Mouse (Mus musculus) lung, postnatal 4 days (tissue): Measurements from ENCODE around the gene Ascc1.
"Not testable (repeated sequence)": the region's sequence is repeated elsewhere in the genome, so short reads cannot be mapped to it uniquely, and the experiment has no call there.

Experiments used
- DNase-seq, 2 experiments: peaks; one replicate each; pipeline ENCODE4 v3.0.0; 2021

Gene Ascc1

DNA sequence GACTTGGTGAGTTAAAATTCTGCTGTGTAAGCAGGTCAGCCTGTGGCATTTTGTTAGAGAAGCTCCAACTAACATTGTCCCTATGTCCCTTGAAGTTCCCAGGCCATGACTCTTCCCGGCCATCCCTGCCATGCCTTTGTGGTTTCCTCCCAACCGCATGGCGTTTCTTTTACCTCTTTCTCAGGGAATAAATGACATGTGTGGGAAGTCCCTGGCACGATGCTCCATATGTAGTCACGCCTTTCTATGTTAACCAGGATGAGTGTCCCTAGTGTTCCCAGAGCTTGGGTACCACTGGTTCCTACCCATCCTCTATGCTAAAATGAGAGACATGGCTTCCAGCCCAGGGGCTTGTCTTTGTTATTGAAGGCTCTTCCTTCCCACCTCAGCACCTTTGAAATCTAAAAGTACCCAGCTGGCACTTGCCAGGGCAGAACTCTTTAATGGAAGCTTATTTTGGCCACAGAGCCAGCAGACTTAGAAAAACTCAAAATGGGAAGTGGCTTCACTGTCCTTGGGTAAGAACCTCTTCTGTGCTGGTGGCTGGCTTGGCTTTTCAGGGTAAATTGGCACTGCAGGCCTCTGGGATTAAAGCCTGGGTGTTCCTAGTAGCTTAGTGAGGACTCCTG lies 24.8 kb upstream of the Ascc1 start:
- DNase-seq, result no peak

DNA sequence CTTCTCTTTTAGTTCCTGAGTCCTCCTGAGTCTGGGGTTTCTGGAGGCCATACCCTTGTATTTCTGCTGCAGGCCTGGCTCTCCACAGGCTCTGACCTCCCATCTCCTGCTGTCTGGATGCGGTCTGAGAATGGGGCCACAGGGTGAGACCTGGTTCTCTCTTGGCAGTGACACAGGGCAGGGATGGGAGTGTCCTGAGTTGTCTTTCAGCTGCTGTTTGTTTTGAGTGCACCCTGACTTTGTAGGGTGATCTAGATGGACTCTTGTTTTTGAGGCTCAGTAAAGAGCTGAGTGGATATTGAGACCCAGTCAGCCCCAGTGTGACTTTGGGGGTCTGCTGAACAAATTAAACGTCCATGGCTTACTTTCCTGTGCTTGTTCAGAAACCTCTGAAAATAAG lies 24.2 kb upstream of the Ascc1 start:
- no peak for DNase-seq

DNA sequence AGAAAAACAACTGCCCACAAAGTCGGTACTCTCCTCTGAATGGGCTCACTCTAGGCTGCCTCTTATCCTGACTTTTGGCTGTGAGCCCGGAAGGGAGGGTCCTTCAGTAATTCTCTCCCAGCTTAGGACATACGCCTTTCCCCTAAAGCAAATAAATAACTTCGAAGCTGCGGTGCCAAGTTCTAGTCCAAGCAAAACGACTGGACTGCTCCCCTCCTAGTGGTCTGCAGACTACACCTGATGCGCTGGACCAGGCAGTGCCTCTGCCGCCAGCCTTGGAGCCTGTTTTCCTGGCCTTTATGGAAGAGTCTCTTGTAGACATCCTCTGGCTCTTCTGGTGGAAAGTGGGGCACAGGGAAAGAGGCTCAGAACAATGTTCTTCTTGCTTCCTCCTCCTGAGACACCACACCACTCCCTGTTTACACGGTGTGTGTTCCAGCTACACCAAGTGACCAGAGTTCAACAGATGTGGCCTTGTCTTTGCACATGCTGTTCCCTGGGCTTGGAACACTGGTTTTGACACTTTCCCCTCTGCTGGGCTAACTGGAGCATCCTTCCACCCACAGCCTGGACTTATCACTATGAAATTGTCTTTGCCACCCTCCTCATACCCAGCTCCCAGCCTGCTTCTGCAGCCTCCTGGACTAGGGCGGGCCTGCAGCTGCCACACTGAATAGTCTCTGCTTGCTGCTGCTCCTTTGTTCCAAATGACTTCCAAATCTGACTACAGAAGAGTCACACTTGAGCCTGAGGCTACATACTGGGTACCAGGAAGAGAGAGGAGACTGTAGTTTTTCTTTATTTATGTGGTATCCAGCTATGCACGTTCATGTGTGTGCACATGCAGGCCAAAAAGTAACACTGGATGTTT lies 23.5 kb upstream of the Ascc1 start:
- peak; percentile 91 for DNase-seq

DNA sequence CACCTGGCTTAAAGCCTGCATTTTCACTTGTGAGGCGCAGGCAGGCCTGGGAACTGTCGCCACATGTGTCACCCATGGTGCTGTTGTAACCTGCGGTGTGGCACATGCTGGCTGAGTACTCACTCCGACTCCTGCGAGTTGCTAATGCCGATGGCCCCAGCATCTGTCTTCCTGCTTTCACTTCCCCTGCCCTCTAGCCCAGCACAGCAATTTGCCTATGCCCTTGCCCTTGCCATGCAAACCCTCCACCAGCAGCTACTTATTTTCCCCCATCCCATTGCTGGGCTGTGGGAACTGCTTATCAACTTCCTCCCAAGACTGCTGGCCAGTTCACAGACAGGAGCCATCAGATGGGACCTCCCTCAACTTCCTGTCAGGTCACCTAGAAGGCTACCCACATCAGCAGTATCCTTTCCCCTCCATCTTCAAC lies 21.8 kb upstream of the Ascc1 start:
- peak; percentile 63 to 69 for DNase-seq

DNA sequence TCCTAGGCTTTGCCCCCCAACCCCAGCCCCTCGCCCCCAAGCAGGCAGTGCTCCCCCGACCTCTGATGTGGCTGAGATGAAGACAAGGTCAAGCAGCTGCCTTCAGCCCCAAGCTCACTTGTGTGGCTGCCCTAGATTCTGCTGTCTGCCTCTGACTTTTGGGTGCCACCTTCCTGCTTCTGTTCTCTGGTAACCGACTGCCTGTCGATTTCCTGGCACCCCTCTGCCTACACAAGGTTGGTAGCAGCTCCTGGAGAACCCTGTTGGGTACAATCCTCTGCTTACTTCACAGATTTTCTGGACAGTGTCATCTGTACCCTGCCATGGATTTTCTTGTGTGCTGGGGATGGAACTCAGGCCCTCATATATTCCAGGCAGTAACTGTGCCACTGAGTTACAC lies 21.3 kb upstream of the Ascc1 start:
- DNase-seq, result no peak

DNA sequence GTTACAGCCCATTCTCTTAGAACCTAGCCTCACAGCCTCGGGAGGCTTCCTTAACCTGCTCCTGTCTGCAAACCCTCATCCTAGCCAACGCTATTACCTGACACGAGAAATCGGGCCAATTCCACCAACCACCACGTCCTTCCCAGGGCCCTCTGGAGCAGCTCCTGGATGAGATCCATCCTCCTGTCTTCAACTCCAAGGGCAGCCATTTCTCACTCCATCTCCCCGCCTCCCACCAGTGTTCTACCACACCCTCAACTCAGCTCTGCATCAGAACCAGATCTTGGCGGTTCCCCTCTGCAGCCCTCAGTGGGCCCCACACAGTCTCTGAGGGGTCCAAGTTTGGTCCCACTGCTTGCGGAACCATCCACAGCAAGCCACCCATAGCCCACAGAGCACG lies 20.8 kb upstream of the Ascc1 start:
- DNase-seq, result no peak

DNA sequence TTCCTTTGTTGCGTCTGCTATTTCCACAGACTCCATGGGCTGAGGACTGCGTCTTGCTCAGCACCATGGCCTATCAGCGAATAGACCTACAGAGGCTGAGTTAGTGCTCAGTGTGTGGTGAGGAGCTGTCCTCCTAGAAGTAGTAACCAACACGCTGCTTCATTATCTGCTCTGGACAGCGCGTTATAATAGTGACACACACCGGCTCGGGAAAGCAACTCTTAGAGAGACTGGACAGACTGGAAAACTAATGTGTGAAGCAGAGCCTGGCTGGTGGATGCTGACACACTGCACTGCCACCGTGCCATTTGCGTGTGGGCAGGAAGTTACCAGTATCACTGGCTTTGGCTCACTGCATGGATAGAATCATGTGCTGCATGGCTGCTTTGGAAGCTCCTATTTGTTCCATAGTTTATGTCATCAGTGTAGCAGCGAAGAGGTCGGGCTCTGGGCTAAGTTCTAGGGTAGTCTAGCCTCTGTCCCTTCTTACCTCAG lies 20.2 kb upstream of the Ascc1 start:
- DNase-seq, result no peak

DNA sequence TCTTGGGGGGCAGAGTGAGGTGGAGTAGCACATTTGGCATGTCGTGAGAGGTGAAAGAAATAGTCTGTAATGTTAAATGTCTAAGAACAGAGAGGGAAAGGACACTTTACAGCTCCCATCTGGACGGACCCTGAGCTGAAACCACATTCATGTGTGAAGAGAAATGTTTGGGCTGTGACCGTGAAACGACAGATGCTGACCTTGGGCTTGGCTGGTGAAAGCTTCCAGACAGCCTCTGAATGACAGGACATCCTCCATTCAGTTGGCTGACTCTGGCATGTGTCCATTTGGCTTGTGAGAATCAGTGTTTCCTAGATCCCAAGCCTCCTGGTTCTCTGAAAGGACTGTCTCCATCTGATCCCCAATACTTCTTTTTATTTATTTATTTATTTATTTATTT lies 14.6 kb upstream of the Ascc1 start:
- DNase-seq, result peak; percentile 17 to 59

DNA sequence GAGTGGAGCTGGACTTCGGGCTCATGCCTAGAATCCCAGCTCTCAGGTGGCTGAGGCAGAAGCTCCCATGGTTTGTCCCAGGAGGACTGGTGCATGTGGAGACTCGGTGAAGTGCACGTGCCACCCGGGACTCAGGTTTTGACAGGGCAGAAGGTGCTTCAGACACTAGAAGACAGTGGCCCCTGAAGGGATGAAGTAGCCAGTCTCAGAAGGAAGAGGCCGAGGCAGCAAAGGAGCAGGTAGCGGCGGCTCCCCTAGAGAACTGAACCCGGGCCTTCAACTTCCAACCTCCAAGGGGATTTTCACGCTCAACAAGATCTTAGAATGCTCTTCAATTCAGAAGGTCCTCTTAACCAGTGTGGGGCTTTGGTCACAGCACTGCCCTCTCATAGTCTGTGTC lies 12.2 kb upstream of the Ascc1 start:
- no peak for DNase-seq

DNA sequence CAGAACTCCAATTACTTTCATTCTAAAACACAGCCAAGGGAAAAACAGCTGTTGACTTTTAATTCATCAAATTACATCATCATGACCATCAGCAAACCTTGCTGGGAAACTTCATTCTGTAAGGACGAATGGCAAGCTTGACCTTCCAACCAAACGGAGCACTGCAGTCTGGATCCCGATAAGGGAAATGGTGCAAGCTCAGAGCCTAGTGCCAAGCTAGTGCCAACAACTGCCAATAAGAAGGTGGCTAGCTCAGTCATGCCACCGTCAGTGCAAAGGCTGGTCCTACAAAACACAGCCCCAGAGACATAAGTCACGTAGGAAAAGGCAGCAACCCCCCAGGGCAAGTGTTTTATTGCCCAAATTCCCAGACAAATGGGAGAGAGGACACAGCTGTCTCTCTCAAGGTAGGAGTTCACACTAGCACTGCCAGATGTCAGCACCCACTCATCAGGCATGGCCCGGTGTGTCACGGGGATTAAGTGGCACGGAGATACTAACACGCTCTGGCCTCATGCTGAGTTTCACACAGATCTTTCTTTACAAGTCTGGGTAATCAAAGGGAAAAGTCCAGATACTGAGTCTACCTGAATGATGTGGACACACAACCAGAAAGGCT lies 11.2 kb upstream of the Ascc1 start:
- no peak for DNase-seq

DNA sequence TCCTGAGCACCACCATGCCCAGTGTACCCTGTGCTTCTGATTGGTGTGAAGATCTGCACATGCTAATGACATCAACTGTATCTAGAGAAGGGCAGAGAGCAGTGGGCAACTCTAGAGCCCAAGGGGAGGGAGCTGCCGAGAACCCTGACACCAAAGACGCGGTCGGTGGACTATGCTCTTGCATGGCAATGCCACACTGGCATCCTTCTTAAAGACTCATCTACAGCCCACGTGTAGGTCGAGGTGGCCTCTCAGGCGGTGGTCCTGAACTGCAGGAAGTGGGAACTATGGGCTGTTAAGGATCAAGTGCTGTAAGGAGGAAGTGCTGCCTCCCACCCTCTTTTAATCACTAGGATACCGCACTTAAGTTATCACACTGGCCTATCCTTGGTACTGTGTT lies 10.6 kb upstream of the Ascc1 start:
- no peak for DNase-seq

DNA sequence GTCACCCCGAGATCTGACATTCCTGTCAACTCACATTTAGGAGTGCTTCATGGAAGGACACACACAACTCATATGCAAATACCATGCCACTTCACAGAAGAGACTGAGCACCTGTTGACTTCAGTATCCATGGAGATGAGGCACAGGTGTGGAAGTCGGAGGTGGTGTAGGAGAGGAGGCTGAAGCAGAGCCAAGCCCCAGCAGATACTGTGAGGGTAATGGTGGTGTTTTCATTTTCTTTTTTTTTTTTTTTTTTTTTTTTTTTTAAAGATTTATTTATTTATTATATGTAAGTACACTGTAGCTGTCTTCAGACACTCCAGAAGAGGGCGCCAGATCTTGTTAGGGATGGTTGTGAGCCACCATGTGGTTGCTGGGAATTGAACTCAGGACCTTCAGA lies 8.8 kb upstream of the Ascc1 start:
- not testable (repeated sequence) for DNase-seq

DNA sequence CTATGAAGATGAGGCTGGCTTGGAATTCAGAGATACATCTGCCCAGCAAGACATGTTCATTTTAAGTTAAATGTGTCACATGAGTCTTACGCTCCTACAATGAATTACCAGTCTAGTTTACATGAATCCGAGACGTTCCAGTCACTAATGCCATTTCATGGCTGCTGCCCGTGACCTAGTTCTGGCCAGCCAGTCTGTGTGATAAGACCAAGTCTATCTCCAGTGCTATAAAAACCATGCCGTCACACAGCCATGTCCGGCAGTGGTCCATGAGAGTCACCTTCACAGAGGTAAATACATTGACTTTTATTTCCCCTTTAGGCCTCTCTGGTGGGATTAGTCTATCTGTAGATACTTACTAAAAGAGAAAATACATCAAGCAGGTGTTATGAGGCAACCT lies 6.7 kb upstream of the Ascc1 start:
- DNase-seq, result no peak

DNA sequence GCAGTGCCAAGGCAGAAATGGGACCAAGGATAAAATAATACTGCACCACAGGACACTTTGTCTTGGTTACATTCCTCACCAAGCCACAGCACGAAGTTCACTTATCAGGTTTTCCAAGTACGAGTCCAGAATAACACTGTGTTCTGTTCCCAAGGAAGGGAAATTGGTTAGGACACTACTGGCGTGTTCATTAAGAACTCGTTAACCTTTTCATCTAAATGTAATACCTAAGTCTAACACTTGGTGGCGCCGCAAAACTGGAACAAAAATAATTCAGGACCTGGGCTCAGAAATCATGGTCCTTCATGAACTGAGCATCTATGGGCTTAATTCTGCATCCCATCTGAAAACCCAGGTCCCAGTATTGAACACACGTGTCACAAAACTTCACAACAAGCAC lies 5.0 kb upstream of the Ascc1 start:
- DNase-seq, result peak in 1 of 2 experiments; percentile 65

DNA sequence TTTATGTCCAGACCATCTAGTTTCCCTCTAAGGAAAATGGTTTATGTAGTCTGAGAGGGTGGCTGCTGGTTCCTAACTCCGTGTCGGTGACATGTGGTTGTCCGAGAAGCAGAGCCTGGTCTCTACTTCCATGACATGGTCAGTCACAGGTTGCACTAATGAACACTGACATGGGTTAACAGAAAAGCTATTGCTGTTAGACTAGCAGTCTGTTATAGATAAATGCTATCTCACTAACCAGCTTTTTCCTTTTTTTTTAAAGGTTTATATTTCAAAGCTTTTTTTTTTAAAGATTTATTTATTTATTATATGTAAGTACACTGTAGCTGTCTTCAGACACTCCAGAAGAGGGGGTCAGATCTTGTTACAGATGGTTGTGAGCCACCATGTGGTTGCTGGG lies 3.5 kb upstream of the Ascc1 start:
- DNase-seq, result no peak

DNA sequence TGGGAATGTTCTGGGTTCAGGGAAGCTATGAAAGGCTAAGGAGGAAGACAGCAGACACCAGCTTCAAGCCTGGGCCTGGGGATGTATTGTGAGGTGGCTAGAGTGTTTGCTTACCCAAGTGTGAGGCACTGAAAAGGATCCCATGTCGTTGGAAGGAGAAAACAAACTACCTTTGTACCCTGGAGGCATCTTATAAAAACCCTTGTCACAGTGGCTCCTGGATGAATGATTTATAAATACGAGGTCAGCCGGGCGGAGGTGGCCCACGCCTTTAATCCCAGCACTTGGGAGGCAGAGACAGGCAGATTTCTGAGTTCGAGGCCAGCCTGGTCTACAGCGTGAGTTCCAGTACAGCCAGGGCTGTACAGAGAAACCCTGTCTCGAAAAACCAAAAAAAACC lies 942 bp upstream of the Ascc1 start:
- DNase-seq, result not testable (repeated sequence)

DNA sequence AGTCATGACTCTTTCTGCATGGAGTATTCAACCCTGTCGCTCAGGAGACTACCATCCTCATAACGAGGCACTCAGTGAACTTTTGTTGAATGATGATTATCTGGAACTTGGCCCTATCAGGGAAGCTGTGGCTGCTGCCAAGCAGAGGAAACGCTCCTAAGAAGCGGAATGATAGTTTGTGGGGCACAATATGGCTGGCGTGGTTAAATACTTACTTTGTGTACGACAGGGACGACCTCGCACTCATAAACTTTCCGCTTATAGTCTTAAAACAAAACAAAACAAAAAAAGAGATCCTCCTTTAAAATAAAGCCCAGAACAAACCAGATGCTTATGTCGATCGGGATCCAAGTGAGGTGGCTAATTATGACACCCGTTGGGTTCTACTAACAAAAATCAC lies 402 bp upstream of the Ascc1 start:
- peak in 1 of 2 experiments; percentile 19 for DNase-seq

DNA sequence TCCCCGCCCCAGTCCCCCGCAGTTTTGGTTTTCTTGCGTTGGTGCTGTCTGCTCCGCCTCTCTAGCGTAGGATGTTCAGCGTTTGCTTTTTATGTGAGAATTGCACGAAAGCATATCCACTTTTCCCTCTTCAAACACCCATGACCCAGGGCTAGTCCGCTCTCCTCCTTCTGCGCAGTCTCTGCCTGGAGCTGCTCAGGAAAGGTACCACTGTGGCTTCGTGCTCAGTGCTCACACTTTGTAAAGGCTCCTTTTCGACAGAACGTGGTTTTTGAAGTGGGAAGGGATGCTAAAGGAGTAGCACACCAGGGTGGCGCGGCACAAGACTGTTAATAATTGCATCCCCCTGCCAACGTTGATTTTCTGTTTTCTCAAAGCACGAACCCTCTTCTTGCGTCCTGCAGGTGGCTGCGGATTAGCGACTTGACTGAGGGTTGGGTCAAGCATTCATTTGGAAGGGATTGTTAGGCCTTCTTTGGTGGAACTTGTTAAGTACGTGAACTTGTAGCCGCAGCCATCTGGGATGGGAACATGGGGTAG lies 678 bp downstream of the Ascc1 start:
- no peak for DNase-seq

DNA sequence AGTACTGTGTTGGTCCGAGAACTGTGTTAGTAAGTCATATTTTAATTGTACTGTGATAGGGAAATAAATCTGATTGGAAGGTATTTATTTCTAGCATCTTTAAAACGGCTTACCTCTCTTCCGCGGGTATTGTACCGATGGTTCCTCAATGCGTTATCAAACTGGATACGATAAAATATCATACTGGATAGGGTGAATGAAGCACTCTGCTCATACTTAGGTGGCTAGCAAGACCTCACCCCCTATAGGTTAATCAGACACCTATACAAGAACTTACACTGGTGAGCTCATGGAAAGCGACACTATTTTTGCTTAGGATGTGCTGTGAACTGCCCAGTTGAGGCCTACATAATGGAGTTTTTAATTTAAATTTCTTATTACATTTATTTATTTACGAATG lies 1.2 kb downstream of the Ascc1 start:
- no peak for DNase-seq

DNA sequence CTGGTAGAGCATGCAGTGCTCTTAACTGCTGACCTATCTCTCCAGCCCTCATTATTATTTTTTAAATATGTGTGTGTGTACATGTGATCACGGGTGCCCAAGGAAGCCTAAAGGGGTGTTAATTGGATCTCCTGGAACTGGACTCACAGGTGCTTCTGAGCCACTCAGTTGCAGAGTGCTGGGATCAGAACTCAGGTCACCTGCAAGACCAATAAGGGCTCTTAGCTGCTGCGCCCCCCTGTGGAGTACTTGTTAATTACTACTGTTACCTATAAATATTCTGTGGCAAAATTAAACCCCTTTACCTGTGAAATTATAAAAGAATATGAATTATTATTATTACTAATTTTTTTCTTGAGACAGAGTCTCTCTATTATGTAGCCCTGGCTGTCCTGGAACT lies 2.7 kb downstream of the Ascc1 start:
- peak in 1 of 2 experiments; percentile 27 for DNase-seq

DNA sequence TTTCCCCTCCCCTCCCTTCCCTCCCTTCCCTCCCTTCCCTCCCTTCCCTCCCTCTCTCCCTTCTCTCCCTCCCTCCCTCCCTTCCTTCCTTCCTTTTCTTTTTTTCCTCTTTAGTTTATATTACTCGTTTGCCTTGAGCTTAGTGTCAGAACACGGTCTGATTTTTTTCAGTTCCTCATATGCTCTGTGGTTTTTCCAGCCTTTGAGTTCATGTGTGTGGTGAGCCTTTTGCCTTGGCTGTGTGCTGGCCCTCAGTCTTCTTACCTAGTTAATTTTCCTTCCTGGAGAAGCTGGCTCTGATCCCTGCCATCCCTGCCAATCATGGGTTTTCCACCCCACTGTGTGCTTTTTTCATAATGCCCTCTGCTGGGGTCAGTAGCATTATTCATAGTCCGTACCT lies 6.5 kb downstream of the Ascc1 start:
- no peak for DNase-seq

DNA sequence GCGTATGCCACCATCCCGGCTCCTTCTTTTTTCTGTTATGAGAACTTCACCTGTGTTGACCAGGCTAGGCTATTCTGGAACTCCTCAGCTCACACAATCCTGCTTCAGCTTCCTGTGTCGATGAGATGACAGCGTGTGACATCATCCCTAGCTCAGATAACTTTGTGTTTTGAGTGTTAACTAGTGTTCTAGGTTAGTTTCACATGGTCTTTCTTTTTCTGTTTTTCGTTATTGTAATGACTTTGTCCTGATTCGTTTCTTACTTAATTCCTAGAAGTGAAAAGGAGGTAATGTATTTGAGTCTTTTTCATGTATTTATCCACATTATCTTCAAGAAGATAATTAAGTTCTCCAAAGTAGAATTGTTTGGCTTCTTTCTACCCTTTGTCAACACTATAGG lies 13.6 kb downstream of the Ascc1 start:
- DNase-seq, result no peak

DNA sequence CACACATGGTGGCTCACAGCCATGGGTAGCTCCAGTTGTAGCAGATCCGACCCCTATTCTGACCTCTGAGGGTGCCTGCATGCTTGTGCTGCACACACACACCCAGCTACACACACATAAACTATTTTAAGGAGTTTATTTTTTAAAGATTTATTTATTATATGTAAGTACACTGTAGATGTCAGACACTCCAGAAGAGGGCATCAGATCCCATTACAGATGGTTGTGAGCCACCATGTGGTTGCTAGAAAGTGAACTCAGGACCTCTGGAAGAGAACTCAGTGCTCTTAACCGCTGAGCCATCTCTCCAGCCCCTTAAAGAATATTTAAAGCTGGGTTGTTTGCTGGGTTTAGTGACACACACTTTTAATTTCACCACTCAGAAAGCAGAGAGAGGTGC lies 16.7 kb downstream of the Ascc1 start:
- no peak for DNase-seq

DNA sequence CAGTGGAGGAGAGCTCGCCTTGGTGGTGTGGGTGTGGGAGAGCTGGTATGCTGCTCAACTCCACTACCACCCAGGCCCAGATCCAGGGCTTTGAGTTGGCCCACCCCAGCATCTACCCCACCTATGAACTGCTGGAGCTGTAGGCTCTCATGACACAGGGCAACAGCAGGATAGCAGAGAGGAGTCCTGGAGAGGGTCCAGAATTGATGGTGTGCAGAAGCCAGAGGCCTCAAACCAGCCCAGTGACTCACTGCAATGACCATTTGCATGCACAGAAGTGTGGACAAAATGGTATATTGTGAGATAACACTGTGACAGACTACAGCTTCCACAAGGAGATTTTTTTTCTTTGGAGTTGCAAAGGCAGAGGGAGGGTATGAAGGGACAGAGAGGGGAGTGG lies 21.1 kb downstream of the Ascc1 start:
- no peak for DNase-seq
